Mouse (Mus musculus): ENCODE results near the gene Nagk.
A peak's percentile ranks its signal among the peaks of the same experiment; 100 is the strongest.
"Not testable (repeated sequence)": the region's sequence is repeated elsewhere in the genome, so short reads cannot be mapped to it uniquely, and the experiment has no call there.

Gene Nagk

GRCm38 (mm10) chr6:83794760-83795296 is at the start of gene Nagk:
TSS of gene Nagk (plus strand) at chr6:83794982.
- peak; percentile 95 for DNase-seq

GRCm38 (mm10) chr6:83745466-83745865 is 49.3 kb upstream of the Nagk start:
- DNase-seq: no peak

- no peak for DNase-seq
Observed at GRCm38 (mm10) chr6:83749286-83749685, 45.5 kb upstream of the Nagk start.

DNA sequence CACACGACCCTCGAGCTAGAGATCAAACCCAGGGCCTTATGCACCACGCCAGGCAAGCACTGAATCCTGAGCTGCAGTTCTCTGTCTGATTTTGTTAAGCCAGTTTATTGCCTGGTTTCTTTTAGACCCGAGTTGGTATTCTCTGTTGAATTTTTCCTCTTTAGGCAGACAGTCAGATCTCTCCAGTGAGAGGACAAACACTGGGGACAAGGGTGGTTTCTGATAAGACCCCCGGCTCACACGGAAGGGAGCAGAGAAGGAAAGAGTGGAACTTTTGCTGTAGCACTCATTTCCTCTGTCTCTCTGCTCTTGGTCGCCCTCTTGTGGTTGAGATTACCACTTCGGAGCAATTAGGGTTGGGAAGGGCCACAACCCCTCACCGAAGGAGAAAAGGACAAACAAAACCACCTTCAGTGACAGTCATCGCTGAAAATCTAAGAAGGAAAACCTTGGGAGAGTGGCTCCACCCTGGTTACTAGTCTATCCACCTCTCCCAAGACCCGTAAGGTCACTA is 44.6 kb upstream of the Nagk start:
- DNase-seq: peak; percentile 74

- DNase-seq: no peak
Observed at GRCm38 (mm10) chr6:83756051-83756450, 38.7 kb upstream of the Nagk start.

- DNase-seq: no peak
Observed at GRCm38 (mm10) chr6:83762344-83762743, 32.4 kb upstream of the Nagk start, which contains the start of gene Ankrd53. TSS of gene Ankrd53 (plus strand) at chr6:83762644.

DNA sequence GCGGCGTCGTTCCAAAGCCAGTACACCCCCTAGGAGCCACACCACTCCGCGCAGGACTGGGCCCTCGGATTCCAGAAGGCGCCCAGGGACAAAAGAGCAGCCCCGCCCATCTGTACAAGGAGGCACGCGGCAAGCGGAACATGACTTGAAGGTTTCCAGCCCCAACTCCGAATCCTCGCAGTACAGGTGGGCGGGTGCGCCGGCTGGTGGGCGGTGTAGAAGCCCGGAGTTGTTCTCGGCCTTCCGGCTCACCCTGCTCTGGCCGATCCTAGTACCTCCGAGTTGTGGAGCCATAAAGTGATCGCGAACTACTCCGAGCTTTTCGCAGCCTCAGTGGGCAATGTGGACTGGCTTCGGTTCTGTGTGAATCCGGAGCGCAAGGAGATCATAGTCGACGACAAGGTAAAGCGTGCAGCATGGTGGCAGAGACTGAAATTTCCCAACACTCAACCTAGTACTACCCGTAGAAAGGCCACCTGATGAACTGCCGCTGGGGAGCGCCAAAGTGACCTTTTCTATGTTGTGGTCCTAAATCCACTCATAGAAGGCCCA is 31.8 kb upstream of the Nagk start:
- no peak for DNase-seq

DNA sequence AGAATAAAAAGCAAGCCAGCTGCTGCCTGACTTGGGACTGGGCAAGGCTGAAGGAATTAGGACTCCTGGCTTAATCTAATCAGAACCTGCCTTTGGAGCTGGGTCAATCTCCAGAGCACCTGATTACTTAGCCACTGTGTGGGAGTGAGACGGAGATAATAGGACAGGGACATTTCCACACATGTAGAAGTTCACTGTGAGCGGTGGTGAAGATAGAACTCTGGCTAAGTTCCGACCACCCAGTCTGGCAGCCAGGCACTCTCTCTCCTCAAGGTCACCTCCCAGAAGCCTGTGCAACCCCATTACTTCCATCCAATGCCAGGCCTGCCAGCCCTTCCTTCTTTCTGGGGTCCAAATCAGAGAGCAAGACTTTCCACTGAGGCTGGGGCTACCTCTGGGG is 27.8 kb upstream of the Nagk start:
- no peak for DNase-seq

GRCm38 (mm10) chr6:83768485-83768884 is 26.3 kb upstream of the Nagk start:
- no peak for DNase-seq

- DNase-seq: no peak
Observed at GRCm38 (mm10) chr6:83774126-83774525, 20.7 kb upstream of the Nagk start.

DNA sequence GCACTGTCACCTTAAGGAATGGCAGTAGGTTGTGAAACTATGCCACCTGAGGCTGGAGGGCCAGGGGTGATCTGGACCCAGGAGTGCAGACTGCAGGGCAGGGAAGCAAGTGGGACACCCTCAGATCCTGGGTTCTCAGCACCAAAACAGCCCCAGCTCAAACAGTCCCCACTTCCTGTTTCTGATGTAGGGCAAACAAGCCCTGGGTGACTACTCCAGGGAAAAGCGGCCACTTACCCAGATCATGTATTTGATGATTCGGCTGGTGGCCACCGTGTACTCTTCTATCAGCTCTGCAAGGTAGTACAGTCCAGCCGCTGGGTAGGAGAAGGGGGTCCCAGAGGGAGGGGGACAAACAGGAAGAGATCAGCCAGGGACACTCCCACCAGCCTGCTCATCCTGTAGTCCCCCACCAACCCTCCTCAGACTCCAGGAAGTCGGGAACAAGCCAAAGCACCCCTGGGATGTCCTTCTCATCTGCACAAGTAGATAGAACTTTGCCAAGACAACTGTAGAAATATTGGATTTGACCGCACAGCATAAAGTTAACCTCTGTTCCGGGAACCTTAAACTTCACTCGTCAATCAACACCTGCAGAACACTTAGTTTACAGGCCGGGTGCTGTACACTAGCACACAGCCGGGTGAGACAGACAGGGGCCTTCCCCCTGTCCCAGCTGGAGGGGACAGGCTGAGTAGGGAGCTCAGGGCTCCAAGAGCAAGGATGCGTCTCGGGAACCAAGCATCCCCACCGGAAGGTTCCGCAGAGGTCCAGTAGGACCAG is 19.8 kb upstream of the Nagk start:
- DNase-seq: no peak

- DNase-seq: peak; percentile 91
Observed at GRCm38 (mm10) chr6:83775638-83776293, 19.0 kb upstream of the Nagk start, which contains the start of gene Tex261. TSS of gene Tex261 (minus strand) at chr6:83775813.

DNA sequence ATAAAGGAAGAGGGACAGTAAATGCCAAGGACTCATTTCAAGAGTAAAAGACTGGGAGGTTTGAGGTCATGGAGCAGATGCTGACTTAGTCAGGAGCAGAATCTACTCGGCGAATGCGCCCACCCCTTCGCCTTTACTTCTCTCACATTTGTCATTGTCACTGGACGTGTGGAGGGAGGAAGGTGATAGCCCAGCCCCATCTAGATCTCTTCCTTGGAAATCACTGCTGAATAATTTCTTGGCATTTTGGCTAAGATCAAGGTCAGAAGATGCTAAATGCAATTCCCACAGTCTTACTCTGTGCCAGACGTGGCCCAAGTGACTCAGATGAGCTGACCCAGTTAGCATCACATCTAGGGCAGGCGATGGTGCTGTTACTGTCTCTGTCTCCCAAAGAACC is 16.5 kb upstream of the Nagk start:
- DNase-seq: no peak

GRCm38 (mm10) chr6:83779026-83779425 is 15.8 kb upstream of the Nagk start:
- no peak for DNase-seq

- DNase-seq: no peak
Observed at GRCm38 (mm10) chr6:83786426-83786825, 8.4 kb upstream of the Nagk start.

DNA sequence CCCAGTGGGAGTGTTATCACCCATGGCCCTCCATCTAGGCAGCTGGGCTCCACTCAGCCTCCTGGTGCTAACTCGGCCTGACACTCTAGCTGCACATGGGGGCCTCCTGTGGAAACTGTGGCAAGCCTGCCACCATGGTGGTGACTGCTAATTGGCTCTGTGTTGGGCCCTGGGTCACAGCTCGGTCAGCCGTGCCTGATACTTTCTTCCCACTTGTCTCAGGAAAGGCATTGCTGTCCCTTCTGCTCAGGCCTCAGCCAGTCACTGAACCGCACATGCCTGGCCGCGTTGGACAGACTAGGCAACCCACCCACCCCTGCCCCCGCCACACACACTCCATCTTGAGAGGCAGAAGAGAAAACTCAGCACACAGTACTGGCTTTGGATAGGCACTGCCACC is 6.2 kb upstream of the Nagk start:
- no peak for DNase-seq

DNA sequence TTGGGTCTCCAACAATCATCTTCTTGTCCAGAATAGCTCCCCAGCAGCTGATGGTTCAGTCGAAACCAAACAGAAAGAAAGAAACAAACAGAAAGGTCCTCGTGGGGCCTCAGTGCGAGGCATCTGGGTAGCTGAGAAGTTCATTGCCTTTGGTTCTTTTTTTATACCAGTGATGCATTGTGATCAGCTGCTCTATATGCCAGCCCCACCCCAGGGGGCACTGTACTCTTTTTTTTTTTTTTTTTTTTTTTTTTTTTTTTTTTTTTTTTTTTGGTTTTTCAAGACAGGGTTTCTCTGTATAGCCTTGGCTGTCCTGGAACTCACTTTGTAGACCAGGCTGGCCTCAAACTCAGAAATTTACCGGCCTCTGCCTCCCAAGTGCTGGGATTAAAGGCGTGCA is 4.2 kb upstream of the Nagk start:
- DNase-seq: not testable (repeated sequence)

GRCm38 (mm10) chr6:83791251-83791890 is 3.4 kb upstream of the Nagk start:
- DNase-seq: no peak

- DNase-seq: peak; percentile 37
Observed at GRCm38 (mm10) chr6:83795492-83795900, 714 bp downstream of the Nagk start.

- DNase-seq: no peak
Observed at GRCm38 (mm10) chr6:83796686-83797085, 1.9 kb downstream of the Nagk start.

DNA sequence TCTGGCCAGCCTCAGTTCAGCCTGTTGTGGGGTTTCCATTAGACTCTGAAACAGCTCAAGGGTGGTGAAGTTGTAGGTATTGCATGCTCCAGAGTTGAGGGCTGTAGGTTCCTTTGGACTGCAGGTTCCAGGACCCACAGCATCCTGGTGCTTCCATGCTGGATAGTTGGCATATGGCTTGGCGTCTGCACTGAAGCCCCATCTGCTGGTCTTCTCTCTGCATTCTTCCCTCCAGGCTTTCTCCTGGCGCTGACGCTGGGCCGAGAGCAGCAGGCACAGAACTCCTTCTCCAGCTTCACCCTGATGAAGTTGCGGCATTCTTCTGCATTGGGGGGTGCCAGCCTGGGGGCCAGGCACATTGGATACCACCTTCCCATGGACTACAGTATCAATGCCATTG is 7.3 kb downstream of the Nagk start:
- peak; percentile 25 for DNase-seq

- no peak for DNase-seq
Observed at GRCm38 (mm10) chr6:83802846-83803245, 8.1 kb downstream of the Nagk start.

DNA sequence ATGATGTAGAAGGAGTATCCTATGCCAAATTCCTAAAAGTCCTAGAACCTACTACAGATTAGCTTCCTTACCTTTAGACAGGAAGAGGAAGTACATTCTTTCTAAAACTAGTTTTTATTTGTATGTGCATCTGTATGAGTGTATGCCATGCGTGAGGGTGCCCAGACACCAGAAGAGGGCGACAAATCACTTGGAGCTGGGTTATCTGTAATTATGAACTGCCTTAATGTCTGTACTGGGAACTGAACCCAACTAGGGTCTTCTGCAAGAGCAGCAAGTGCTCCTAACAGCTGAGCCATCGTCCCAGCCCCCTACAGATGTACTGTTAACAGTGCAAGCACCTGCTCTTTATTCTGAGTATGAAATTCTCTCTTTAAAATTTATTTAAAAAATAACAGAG is 21.0 kb downstream of the Nagk start:
- DNase-seq: no peak

All from right cerebral cortex, postnatal 14 days (tissue).